Mouse (Mus musculus) testis, adult 2 months (tissue): ENCODE measurements around the gene Wdr60. TPM values are rescaled to one million over a fixed set of nuclear protein-coding genes. Genes with fewer than 3 reads are reported as not detected.

Experiments used
- H3K27ac ChIP-seq: fragments of 200-500 bp; 2 replicates; pipeline ENCODE4 v1.5.1; 2012; ENCODE audit warnings: low read depth, low read length; ENCODE audit not compliant: control insufficient read depth, insufficient read depth
- H3K27me3 ChIP-seq: fragments of 200-500 bp; 2 replicates; pipeline ENCODE4 v1.6.1; 2012; ENCODE audit warnings: mild to moderate bottlenecking, low read length, moderate library complexity; ENCODE audit not compliant: control insufficient read depth, insufficient read depth
- H3K36me3 ChIP-seq: fragments of 200-500 bp; 2 replicates; pipeline ENCODE4 v1.6.1; 2012; ENCODE audit warnings: mild to moderate bottlenecking, low read length; ENCODE audit not compliant: control insufficient read depth, insufficient read depth
- H3K4me1 ChIP-seq: fragments of 200-500 bp; 2 replicates; pipeline ENCODE4 v1.6.1; 2012; ENCODE audit warnings: low read length; ENCODE audit not compliant: control insufficient read depth, insufficient read depth
- H3K4me3 ChIP-seq: fragments of 200-500 bp; 2 replicates; pipeline ENCODE4 v1.5.1; 2012; ENCODE audit warnings: low read depth, mild to moderate bottlenecking, low read length, moderate library complexity, mixed read lengths; ENCODE audit not compliant: control insufficient read depth
- CTCF ChIP-seq: fragments of 200-500 bp; IDR thresholded peaks from 2 replicates; pipeline ENCODE4 v1.5.1; 2012; ENCODE audit warnings: low read depth, mild to moderate bottlenecking, inconsistent platforms, low read length, moderate library complexity; ENCODE audit not compliant: control insufficient read depth, insufficient read depth, insufficient replicate concordance
- POLR2A ChIP-seq: fragments of 200-500 bp; IDR thresholded peaks from 2 replicates; pipeline ENCODE4 v1.6.1; 2012; ENCODE audit warnings: low read depth, mild to moderate bottlenecking, inconsistent platforms, low read length, moderate library complexity; ENCODE audit not compliant: control insufficient read depth
- polyA plus RNA-seq: library from polyadenylated mRNA; depleted of rRNA; stranded (reverse); fragments of >200 nt; gene quantifications from 2 replicates; pipeline ENCODE4 v1.2.3, GENCODE M21; 2012

Wdr60 gene
- polyA plus RNA-seq, 1 experiment, result 44.9 TPM

GRCm38 (mm10) chr12:116235356-116235755, 27.5 kb downstream of the Wdr60 start:
- no peaks in the 10 kb centered on the region for H3K4me1 ChIP-seq
- H3K4me3 ChIP-seq, result no peak overlapping the region
- TF ChIP-seq POLR2A, result no peak
- TF ChIP-seq CTCF, result no peak
- no peak overlapping the region for H3K27ac ChIP-seq
- H3K36me3 ChIP-seq, result no peaks in the 10 kb centered on the region; the same call in 1 of the 2 replicates
- no peaks in the 10 kb centered on the region for H3K27me3 ChIP-seq

- H3K4me3 ChIP-seq, result no peak overlapping the region
- H3K36me3 ChIP-seq, result no peaks in the 10 kb centered on the region
- TF ChIP-seq CTCF, result no peak
- TF ChIP-seq POLR2A, result no peak
- peak overlapping the region; percentile 45; the same call in 1 of the 2 replicates for H3K27ac ChIP-seq
- no peaks in the 10 kb centered on the region for H3K4me1 ChIP-seq
- no peaks in the 10 kb centered on the region for H3K27me3 ChIP-seq
These were observed 30.8 kb downstream of the Wdr60 start for GRCm38 (mm10) chr12:116232061-116232460.

GRCm38 (mm10) chr12:116231612-116232011, 31.2 kb downstream of the Wdr60 start:
- Histone ChIP-seq H3K4me1 (no peaks in the 10 kb centered on the region), H3K36me3 (no peaks in the 10 kb centered on the region), H3K27ac (peak overlapping the region; percentile 45; the same call in 1 of the 2 replicates), H3K27me3 (no peaks in the 10 kb centered on the region), H3K4me3 (no peak overlapping the region)
- no peak for TF ChIP-seq CTCF
- no peak for TF ChIP-seq POLR2A

- no peaks in the 10 kb centered on the region for H3K4me1 ChIP-seq
- TF ChIP-seq POLR2A (no peak), CTCF (no peak)
- H3K4me3 ChIP-seq, result no peak overlapping the region
These were observed 33.4 kb downstream of the Wdr60 start for GRCm38 (mm10) chr12:116229451-116229850.

GRCm38 (mm10) chr12:116226289-116227057, 36.3 kb downstream of the Wdr60 start:
- H3K4me1 ChIP-seq, result no peaks in the 10 kb centered on the region
- peaks cover 2% of the 10 kb centered on the region for H3K36me3 ChIP-seq
- no peak for TF ChIP-seq POLR2A
- no peak for TF ChIP-seq CTCF
- H3K27me3 ChIP-seq, result no peaks in the 10 kb centered on the region
- no peak overlapping the region for H3K27ac ChIP-seq
- no peak overlapping the region for H3K4me3 ChIP-seq

More at GRCm38 (mm10) chr12:116229451-116229850, 33.4 kb downstream of the Wdr60 start:
- Histone ChIP-seq H3K36me3 (peaks cover 2% of the 10 kb centered on the region), H3K27me3 (no peaks in the 10 kb centered on the region), H3K27ac (no peak overlapping the region)

- Histone ChIP-seq H3K4me3 (no peak overlapping the region), H3K27me3 (no peaks in the 10 kb centered on the region), H3K4me1 (no peaks in the 10 kb centered on the region), H3K36me3 (peaks cover 2% of the 10 kb centered on the region), H3K27ac (no peak overlapping the region)
- TF ChIP-seq CTCF (no peak), POLR2A (no peak)
These were observed 39.7 kb downstream of the Wdr60 start for GRCm38 (mm10) chr12:116223107-116223506.

- Histone ChIP-seq H3K36me3 (no peaks in the 10 kb centered on the region; the same call in 1 of the 2 replicates), H3K27ac (no peak overlapping the region), H3K4me1 (no peaks in the 10 kb centered on the region; the same call in 1 of the 2 replicates), H3K4me3 (no peak overlapping the region), H3K27me3 (no peaks in the 10 kb centered on the region)
- no peak for TF ChIP-seq POLR2A
- no peak for TF ChIP-seq CTCF
These were observed 55.3 kb downstream of the Wdr60 start for GRCm38 (mm10) chr12:116207486-116207885.

- no peak overlapping the region for H3K27ac ChIP-seq
- H3K36me3 ChIP-seq, result no peaks in the 10 kb centered on the region; the same call in 1 of the 2 replicates
- H3K27me3 ChIP-seq, result no peaks in the 10 kb centered on the region
- no peaks in the 10 kb centered on the region; the same call in 1 of the 2 replicates for H3K4me1 ChIP-seq
- TF ChIP-seq CTCF (no peak), POLR2A (no peak)
- H3K4me3 ChIP-seq, result no peak overlapping the region
These were observed 57.1 kb downstream of the Wdr60 start for GRCm38 (mm10) chr12:116205726-116206125.
